Mouse (Mus musculus) adrenal gland, adult 8-10 months (tissue): ENCODE data around the gene Igfbp2. TPM values are rescaled to one million over a fixed set of nuclear protein-coding genes. Genes with fewer than 3 reads are reported as not detected.
A peak's percentile ranks its signal among the peaks of the same experiment; 100 is the strongest.

ENCODE experiments used
- DNase-seq: peaks from one replicate; pipeline ENCODE4 v3.0.0; 2022
- total RNA-seq, 4 experiments: library from RNA; stranded (reverse); gene quantifications; 2 replicates each; pipeline ENCODE4 v1.2.4; 2022

Gene Igfbp2
- total RNA-seq, 4 experiments from 2014 or later, result 2.4 to 4.0 (median 2.6) TPM

- no peak for DNase-seq
These were observed 48.2 kb downstream of the Igfbp2 start for GRCm38 (mm10) chr1:72872521-72872920.

GRCm38 (mm10) chr1:72873078-72873477 is 48.8 kb downstream of the Igfbp2 start:
- no peak for DNase-seq

DNA sequence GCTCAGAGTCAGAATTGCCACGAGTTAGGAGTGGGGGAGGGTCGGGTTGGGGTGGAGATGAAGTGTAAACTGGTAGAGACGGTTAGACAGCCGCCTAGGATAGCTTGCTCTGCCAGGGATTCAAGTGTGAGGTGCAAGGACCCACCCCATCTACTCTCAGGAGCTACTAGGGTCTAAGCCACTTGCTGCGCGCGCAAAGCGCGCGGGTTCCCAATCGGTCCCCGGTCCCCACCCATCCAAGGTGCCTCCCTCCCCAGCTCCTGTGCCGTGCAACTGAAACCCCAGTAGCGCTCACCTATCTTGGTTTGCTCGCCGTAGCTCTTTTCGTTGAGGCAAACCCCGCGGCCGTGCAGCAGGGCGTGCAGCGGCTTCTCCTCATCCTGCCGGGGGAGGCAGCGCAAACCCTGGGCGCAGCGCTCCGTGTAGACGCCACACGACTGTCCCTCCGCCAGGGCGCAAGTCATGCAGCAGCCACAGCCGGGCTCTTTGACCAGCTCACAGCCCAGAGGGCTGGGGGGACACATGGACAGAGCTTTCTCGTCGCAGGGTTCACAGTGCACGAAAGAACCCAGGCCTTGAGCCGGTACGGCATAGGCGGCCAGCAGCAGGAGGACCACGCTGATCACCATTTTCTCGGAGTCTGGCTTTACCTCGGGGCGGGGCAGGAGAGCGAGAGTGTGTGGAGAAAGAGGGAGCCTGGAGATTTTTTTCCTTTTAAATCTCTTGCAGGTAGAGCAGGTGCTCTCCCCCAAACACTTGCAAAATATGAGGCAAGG is 49.4 kb downstream of the Igfbp2 start:
- DNase-seq, result no peak

- peak; percentile 49 for DNase-seq
These were observed 50.2 kb downstream of the Igfbp2 start, which contains the start of gene Igfbp5 for GRCm38 (mm10) chr1:72874287-72875211. Igfbp5 (minus strand) TSS chr1:72874884.

GRCm38 (mm10) chr1:72875708-72876107 is 51.4 kb downstream of the Igfbp2 start:
- DNase-seq, result no peak

DNA sequence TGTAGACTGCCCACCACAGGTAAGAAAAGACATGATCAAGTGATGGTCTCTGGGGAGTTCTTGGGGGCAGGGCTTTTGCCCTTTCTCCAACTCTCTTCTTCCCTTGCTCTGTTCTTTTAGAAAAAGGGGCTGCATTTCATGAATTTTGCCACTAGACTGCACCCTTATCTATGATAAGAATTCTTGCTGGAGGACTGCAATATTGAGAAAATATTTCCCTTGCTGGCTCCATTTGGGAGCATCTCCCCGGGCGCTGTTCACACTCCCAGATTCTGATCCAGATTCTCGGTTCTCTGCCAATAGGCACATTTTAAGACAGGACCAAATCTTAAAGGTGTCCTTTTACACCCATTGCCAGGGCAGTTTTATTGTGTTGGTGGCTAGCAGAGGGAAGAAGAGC is 51.8 kb downstream of the Igfbp2 start:
- DNase-seq, result no peak

GRCm38 (mm10) chr1:72877892-72878291 is 53.6 kb downstream of the Igfbp2 start:
- no peak for DNase-seq

- DNase-seq, result no peak
These were observed 54.4 kb downstream of the Igfbp2 start for GRCm38 (mm10) chr1:72878473-72879318.

GRCm38 (mm10) chr1:72879319-72879634 is 55.0 kb downstream of the Igfbp2 start:
- no peak for DNase-seq

DNA sequence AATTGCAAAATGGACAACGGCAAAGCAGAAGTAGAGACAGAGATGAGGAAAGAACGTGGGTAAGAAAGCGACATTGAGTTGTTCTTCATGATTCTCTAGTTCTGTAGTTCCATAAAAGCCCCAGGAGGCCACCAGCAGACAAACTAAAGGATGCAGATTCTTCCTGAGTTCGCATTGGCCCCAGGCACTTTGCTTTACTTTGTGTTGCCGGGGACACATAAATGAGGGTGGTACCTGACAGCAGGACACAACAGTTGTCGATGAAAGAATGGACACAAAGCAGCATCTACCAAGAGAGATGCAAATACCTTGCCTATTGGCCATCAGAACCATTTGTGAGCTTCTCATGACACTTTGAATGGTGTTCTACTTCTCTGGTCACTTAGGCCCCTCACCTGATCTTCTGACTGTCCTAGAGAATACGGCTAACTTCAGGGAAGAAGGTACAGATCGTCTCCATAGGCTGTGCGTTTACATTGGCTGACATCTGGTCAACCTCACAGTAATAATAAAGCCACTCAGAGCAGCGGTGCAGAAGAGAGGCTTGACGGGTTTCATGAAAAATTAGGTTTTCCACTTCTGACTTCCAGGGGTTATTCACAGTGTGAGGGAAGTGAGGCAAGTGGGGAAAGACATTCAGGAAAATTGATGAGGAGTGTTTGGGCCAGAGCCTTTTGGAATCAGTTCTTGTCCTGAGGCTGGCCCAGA is 61.0 kb downstream of the Igfbp2 start:
- no peak for DNase-seq

GRCm38 (mm10) chr1:72885819-72886169 is 61.5 kb downstream of the Igfbp2 start:
- no peak for DNase-seq

- DNase-seq, result no peak
These were observed 63.6 kb downstream of the Igfbp2 start for GRCm38 (mm10) chr1:72887910-72888309.

- DNase-seq, result no peak
These were observed 71.5 kb downstream of the Igfbp2 start for GRCm38 (mm10) chr1:72895821-72896220.

Other genes starting within 250 kb of the Igfbp2 start
- 10 to 100 TPM; 59.2 to 75.5 (median 64.6) TPM for gene Smarcal1, start 241.3 kb upstream of the Igfbp2 start, total RNA-seq
- gene Ankar, start 123.9 kb upstream of the Igfbp2 start, total RNA-seq, result not detected
- gene Rpl37a, start 113.2 kb upstream of the Igfbp2 start, total RNA-seq, result 1,000 to 10,000 TPM; 1,024 to 1,164 (median 1,094) TPM
- 100 to 1,000 TPM in 3 of 4 experiments, 10 to 100 TPM in 1; 99.0 to 265 (median 164) TPM for gene Igfbp5, start 50.4 kb downstream of the Igfbp2 start, total RNA-seq
- gene Tnp1, start 191.4 kb downstream of the Igfbp2 start, total RNA-seq, result not detected